Mouse (Mus musculus) cerebellum, adult 2 months (tissue): Measurements from ENCODE around the gene Cenpp.

Experiments used
- CTCF ChIP-seq: fragments of 200-500 bp; IDR thresholded peaks from 2 replicates; pipeline ENCODE4 v1.5.1; 2011; ENCODE audit warnings: low read depth, mild to moderate bottlenecking, control low read depth, low read length, moderate library complexity, borderline replicate concordance; ENCODE audit not compliant: insufficient read depth
- POLR2A ChIP-seq: fragments of 200-500 bp; IDR thresholded peaks from 2 replicates; pipeline ENCODE4 v1.6.1; 2011; ENCODE audit warnings: low read length, control low read depth, borderline replicate concordance; ENCODE audit not compliant: insufficient read depth

- TF ChIP-seq CTCF: no peak
- no peak for TF ChIP-seq POLR2A
Observed at GRCm38 (mm10) chr13:49583859-49584258, 68.7 kb downstream of the Cenpp start.
